8 mouse cellular contexts compared by ENCODE assay signal in genomic region chr1:156217393-156217792, GRCm38 (mm10). TPM values are rescaled to one million over a fixed set of nuclear protein-coding genes. Genes with fewer than 3 reads are reported as not detected.
DNase-seq lines count a peak whose midpoint lies in the region; ATAC-seq and TF ChIP-seq lines count a peak whose summit lies in the region.

No protein-coding gene starts in this region.

- no peak for TF ChIP-seq RAD21 in MEL (IDR thresholded peaks at IDR 0.05; ENCODE audit: low read depth, low read length)

- TF ChIP-seq EP300 in MEL (IDR thresholded peaks at IDR 0.05; ENCODE audit: low read depth in 1 of 2, low read length in 2 of 2), result no peak
- peak; percentile 52; the same call in 1 of the 2 replicates for TF ChIP-seq EP300 in liver, embryonic 14.5 days (IDR thresholded peaks at IDR 0.05; ENCODE audit: low read depth)

- no peaks in the 10 kb centered on the region for H3K9me3 ChIP-seq in MEL (replicated peaks; ENCODE audit: insufficient read depth, low read length)
- H3K9me3 ChIP-seq in liver, embryonic 14.5 days (ENCODE audit: control insufficient read depth, low read length), result no peaks in the 10 kb centered on the region
- H3K9me3 ChIP-seq in midbrain, embryonic 16.5 days (replicated peaks; ENCODE audit: control insufficient read depth, low read length, poor library complexity, severe bottlenecking), result no peaks in the 10 kb centered on the region

- ATAC-seq in frontal cortex, adult (ENCODE audit: low TSS enrichment), result peak; percentile 90
- peak; percentile 84 for ATAC-seq in liver, embryonic 14.5 days (ENCODE audit: insufficient read depth)
- ATAC-seq in midbrain, embryonic 16.5 days, result no peak

- TF ChIP-seq CTCF in MEL (IDR thresholded peaks at IDR 0.05 in 2 of 3, conservative IDR thresholded peaks at IDR 0.05 in 1 of 3; ENCODE audit: control insufficient read depth in 1 of 3, insufficient read depth in 1 of 3, low read depth in 2 of 3, low read length in 3 of 3, poor library complexity in 1 of 3, severe bottlenecking in 1 of 3), result no peak
- no peak for TF ChIP-seq CTCF in liver, embryonic 14.5 days (IDR thresholded peaks at IDR 0.05; ENCODE audit: low read depth)

- H3K4me1 ChIP-seq in MEL (ENCODE audit: control insufficient read depth in 1 of 2, insufficient read depth in 2 of 2, low read length in 2 of 2), result peaks cover 0 to 24% of the 10 kb centered on the region in 2 experiments
- H3K4me1 ChIP-seq in liver, embryonic 14.5 days (replicated peaks; ENCODE audit: control insufficient read depth in 2 of 2, insufficient read depth in 2 of 2, low read length in 1 of 2), result peaks cover 60 to 76% of the 10 kb centered on the region in 2 experiments
- peaks cover 2% of the 10 kb centered on the region; the same call in 1 of the 2 replicates for H3K4me1 ChIP-seq in midbrain, embryonic 16.5 days (ENCODE audit: control insufficient read depth, insufficient read depth, low read length)

- peak overlapping the region; percentile 66 for H3K4me2 ChIP-seq in liver, embryonic 14.5 days (ENCODE audit: low read depth)
- no peak overlapping the region for H3K4me2 ChIP-seq in midbrain, embryonic 16.5 days (ENCODE audit: low read length)

- intact Hi-C loops in left cerebral cortex, postnatal 4 days (cut with DNase I), result no loop called here

- H3K9ac ChIP-seq in MEL (ENCODE audit: control insufficient read depth, low read depth, low read length, poor library complexity, severe bottlenecking), result 0 out of 2 replicates have a peak overlapping the region, but pooled peaks have one; percentile 19
- H3K9ac ChIP-seq in liver, embryonic 14.5 days (replicated peaks), result peak overlapping the region; percentile 59
- no peak overlapping the region for H3K9ac ChIP-seq in midbrain, embryonic 16.5 days (ENCODE audit: low read depth, low read length)

- TF ChIP-seq POLR2A in MEL (IDR thresholded peaks at IDR 0.05; ENCODE audit: control insufficient read depth in 1 of 2, insufficient read depth in 1 of 2, low read depth in 1 of 2, low read length in 2 of 2, poor library complexity in 1 of 2), result no peak

- H3K27me3 ChIP-seq in MEL (ENCODE audit: control insufficient read depth in 1 of 2, insufficient read depth in 2 of 2, low read length in 2 of 2), result no peaks in the 10 kb centered on the region
- no peaks in the 10 kb centered on the region for H3K27me3 ChIP-seq in liver, embryonic 14.5 days (ENCODE audit: control insufficient read depth, insufficient read depth, low read length)
- H3K27me3 ChIP-seq in midbrain, embryonic 16.5 days (ENCODE audit: control insufficient read depth, insufficient read depth, low read depth, low read length), result no peaks in the 10 kb centered on the region

- H3K27ac ChIP-seq in MEL (ENCODE audit: control insufficient read depth, low read depth, low read length), result no peak overlapping the region
- H3K27ac ChIP-seq in liver, embryonic 14.5 days, result peak overlapping the region; percentile 91
- H3K27ac ChIP-seq in midbrain, embryonic 16.5 days (ENCODE audit: low read length), result no peak overlapping the region

- H3K4me3 ChIP-seq in MEL (ENCODE audit: control insufficient read depth in 1 of 2, insufficient read depth in 1 of 2, low read depth in 2 of 2, low read length in 2 of 2), result no peak overlapping the region
- H3K4me3 ChIP-seq in liver, embryonic 14.5 days (ENCODE audit: insufficient read depth in 1 of 2, low read depth in 2 of 2, low read length in 2 of 2), result peak overlapping the region in 1 of 2 experiments; percentile 20; a peak in 1 of 4 replicates
- no peak overlapping the region for H3K4me3 ChIP-seq in midbrain, embryonic 16.5 days (ENCODE audit: low read depth, low read length)

- DNase-seq in frontal cortex, postnatal 25 days (ENCODE audit: low spot score in 2 of 2), result no peak
- DNase-seq in MEL (ENCODE audit: low read depth, low spot score), result peak; percentile 86
- peak; percentile 62 to 75 for DNase-seq in heart, adult 18-20 months
- peak; percentile 87 to 90 (median 88) for DNase-seq in liver, embryonic 14.5 days (ENCODE audit: low read depth in 3 of 3, low spot score in 3 of 3)
- peak; percentile 68 for DNase-seq in thymus, postnatal 14 days
- no peak for DNase-seq in left cerebral cortex, postnatal 4 days

- peaks cover 0 to 13% of the 10 kb centered on the region in 2 experiments; a peak in 2 of 4 replicates for H3K36me3 ChIP-seq in MEL (ENCODE audit: control insufficient read depth in 1 of 2, insufficient read depth in 2 of 2, low read length in 2 of 2)
- H3K36me3 ChIP-seq in liver, embryonic 14.5 days (replicated peaks; ENCODE audit: control insufficient read depth, insufficient read depth, low read depth), result no peaks in the 10 kb centered on the region
- H3K36me3 ChIP-seq in midbrain, embryonic 16.5 days (ENCODE audit: control insufficient read depth, insufficient read depth, low read length), result no peaks in the 10 kb centered on the region

- no peaks in the 10 kb centered on the region for H3K79me2 ChIP-seq in MEL (ENCODE audit: control insufficient read depth, insufficient read depth, low read length, poor library complexity)

- 6% methylated on average over 3 of the region's 3 CpGs for WGBS in liver, embryonic 14.5 days (ENCODE audit: insufficient replicate concordance)
- 75% methylated on average over 3 of the region's 3 CpGs for WGBS in midbrain, embryonic 16.5 days

TF ChIP-seq in MEL, 35 proteins besides CTCF, POLR2A, EP300 and RAD21:
- no peak for TF ChIP-seq USF2 (IDR thresholded peaks at IDR 0.05; ENCODE audit: borderline replicate concordance in 1 of 2, insufficient read depth in 1 of 2, low read depth in 1 of 2, low read length in 2 of 2)
- 0 out of 2 replicates have a peak, but pooled peaks have one; percentile 14 for TF ChIP-seq JUND (IDR thresholded peaks at IDR 0.05; ENCODE audit: low read depth, low read length)
- TF ChIP-seq ETS1 (IDR thresholded peaks at IDR 0.05; ENCODE audit: low read depth, low read length), result peak; percentile 42; the same call in 1 of the 2 replicates
- no peak for TF ChIP-seq ZMIZ1 (IDR thresholded peaks at IDR 0.05; ENCODE audit: low read depth, low read length)
- no peak for TF ChIP-seq MYC (IDR thresholded peaks at IDR 0.05; ENCODE audit: low read depth, low read length)
- TF ChIP-seq SIN3A (IDR thresholded peaks at IDR 0.05; ENCODE audit: low read length), result 0 out of 2 replicates have a peak, but pooled peaks have one; percentile 17
- TF ChIP-seq TAL1 (IDR thresholded peaks at IDR 0.05; ENCODE audit: low read length), result no peak
- TF ChIP-seq TBP (IDR thresholded peaks at IDR 0.05; ENCODE audit: low read depth, low read length), result 0 out of 2 replicates have a peak, but pooled peaks have one; percentile 17
- TF ChIP-seq MXI1 (IDR thresholded peaks at IDR 0.05; ENCODE audit: low read depth, low read length), result 0 out of 2 replicates have a peak, but pooled peaks have one; percentile 29
TF ChIP-seq in MEL: peak in this region for 5.

RNA-seq across cellular contexts. Expression of gene Fam163a, which starts 12.6 kb away (rescaled TPM):
- total RNA-seq in MEL (2012; rRNA removed), result not detected in 2 replicates
- polyA plus RNA-seq in MEL (2012; ENCODE audit: insufficient read depth in 1 of 2, insufficient read length in 2 of 2, low read depth in 1 of 2, low replicate concordance in 2 of 2, missing spikeins in 1 of 2), result not detected
- total RNA-seq in heart, adult 18-20 months (2021), result under 1 TPM in 1 of 2 experiments, not detected in 1; 0.07 TPM
- polyA plus RNA-seq in liver, embryonic 14.5 days (2012; rRNA removed), result 0.01 TPM in 2 replicates
- not detected in 2 replicates for polyA plus RNA-seq in liver, embryonic 14.5 days (2014; fragmentation: Nextera tagmentation; extraction: Ambion mirVana)
- 5.7 and 5.9 TPM in 2 replicates for polyA plus RNA-seq in midbrain, embryonic 16.5 days (2015; fragmentation: Nextera tagmentation; extraction: Ambion mirVana)
- 1 to 10 TPM; 4.6 to 6.1 TPM for total RNA-seq in left cerebral cortex, postnatal 4 days (2021)

Comparison
In these comparisons a context has a peak if more than half of its experiments do, and no peak if none do; other contexts are left out.
1. DNase-seq: peak in MEL (single experiment), heart, adult 18-20 months (2 of 2), liver, embryonic 14.5 days (3 of 3) and thymus, postnatal 14 days (single experiment); none in frontal cortex, postnatal 25 days (0 of 2) and left cerebral cortex, postnatal 4 days (single experiment).